Mouse (Mus musculus) frontal cortex, adult (tissue): ENCODE results near the gene Mef2c.

ENCODE experiments used
- ATAC-seq: cut with Nextera tagmentation; 2 replicates; pipeline ENCODE4 v1.9.2; 2017; ENCODE audit warnings: mild to moderate bottlenecking, moderate library complexity, mixed read lengths; ENCODE audit not compliant: low TSS enrichment

Gene Mef2c

DNA sequence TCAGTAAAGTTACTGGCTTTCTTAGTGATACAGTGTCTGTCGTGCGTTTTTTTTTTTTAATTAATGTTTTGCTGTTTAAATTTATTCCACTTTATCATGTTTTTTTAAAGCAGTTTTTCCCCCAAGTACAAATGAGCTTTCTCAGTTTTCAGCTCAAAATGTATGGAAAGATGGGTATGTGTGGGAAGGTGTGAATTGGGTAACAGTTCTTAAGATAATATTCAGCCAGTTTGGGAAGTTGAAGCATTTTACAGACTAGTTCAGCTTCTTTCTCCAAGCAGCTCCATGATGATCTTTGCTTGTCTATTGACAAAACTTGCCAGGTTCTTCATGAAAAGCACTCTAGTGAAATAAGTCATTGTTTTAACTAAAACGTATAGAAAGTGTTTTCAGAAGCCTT, 163.2 kb downstream of the Mef2c start:
- ATAC-seq, result peak; percentile 45

GRCm38 (mm10) chr13:83707611-83708010, 203.8 kb downstream of the Mef2c start:
- no peak for ATAC-seq

GRCm38 (mm10) chr13:83712778-83713380, 209.0 kb downstream of the Mef2c start:
- ATAC-seq, result no peak

- no peak for ATAC-seq
Measured at GRCm38 (mm10) chr13:83713661-83714291, 209.9 kb downstream of the Mef2c start.

GRCm38 (mm10) chr13:83714466-83715307, 210.9 kb downstream of the Mef2c start:
- peak; percentile 76 for ATAC-seq

DNA sequence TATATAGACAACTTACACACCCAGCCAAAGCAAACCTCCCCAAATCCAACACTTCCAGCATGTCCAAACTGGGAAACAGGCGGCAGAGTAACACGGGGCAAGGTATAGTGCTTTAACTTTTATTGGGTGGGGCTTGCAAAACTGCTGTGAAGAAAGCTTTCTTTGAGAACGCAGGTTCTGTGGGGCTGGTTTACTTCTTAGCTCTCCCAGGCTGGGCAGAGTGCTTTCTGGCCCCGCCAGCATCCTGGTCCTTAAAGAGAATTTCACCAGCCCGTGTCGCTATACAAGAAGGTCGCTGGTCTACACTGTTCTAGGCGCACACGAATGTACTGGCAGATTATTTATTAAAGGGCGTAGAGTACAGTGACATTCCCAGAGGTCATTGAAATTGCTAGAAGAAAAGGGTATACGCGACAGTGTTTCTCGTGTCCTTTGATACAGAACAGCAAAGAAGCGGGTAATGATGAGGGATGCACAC, 211.5 kb downstream of the Mef2c start:
- no peak for ATAC-seq

DNA sequence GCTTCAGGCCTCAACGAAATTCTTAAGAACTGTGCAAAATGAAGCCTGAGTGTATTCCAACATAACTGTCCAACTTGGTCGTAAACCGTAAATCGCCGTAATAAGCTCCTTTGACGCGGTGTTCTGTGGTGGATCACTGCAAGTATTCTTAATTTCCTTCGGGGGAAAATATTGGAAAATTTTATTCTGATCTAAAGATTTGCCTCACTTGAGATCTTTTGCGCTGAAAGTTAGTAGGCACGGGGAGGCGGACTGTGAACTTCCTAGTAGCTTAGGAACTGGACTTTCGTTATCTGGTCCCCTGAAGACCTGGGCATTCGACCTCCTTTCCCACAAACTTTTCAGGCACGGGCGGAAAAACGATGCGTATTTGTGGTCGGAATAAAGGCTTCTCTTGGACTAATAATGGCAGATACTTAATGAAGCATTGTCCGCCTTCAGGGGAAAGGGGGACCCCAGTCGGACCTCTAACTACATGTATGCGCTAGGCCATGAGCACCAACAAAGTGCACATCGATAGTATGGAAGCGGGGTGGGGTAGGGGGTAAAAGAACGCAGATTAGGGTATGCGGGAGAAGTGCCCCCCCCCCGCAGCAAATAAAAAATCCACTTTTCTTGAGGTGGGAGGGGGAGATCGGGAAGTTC, 212.3 kb downstream of the Mef2c start:
- no peak for ATAC-seq
